Mouse (Mus musculus) thymus, adult 18-20 months (tissue): ENCODE data around the gene Fli1.
A peak's percentile ranks its signal among the peaks of the same experiment; 100 is the strongest.

Experiments
- DNase-seq, 2 experiments: peaks; one replicate each; pipeline ENCODE4 v3.0.0; 2022; ENCODE audit warnings: mixed read lengths in 2 of 2

The Fli1 gene

GRCm38 (mm10) chr9:32502256-32503010 is 40.2 kb downstream of the Fli1 start:
- DNase-seq: no peak

DNA sequence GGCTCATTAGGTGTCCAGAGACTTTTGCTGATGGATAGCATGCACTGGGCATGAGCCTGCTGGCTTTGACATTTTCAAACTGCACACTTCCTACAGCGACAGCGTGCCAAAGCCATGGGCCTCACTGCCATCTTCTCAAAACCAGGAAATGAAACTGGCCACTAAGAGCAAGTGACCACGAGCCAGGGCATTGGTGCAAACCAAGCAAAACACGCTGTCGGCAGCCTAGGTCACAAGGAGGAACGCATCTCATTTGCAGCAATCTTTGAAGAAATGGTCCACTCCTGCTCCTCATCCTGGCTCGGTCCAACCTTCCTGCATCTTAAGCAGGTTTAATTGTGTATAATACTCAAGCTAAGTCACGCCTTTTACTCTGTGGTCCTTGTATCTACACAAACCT is 41.8 kb downstream of the Fli1 start:
- DNase-seq: no peak

DNA sequence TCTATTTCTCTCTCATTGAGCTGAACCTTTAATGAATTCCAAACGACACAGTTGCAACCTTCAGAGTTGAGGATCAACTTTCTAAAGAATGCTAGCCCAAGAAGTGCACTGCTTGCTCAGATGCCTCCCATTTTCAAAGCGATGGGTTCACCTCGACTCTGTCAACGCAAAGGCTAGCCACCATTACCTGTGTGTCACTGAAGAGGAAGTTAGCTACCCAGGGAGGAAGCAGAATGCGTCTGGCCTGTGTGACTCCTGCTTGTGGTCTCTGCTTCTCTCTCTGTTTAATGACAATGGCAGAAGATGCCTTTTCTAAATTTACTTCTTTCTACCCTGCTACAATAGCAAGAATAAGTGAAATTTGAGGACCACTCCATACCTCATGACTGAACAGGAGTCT is 42.6 kb downstream of the Fli1 start:
- peak in 1 of 2 experiments; percentile 50 for DNase-seq

- peak in 1 of 2 experiments; percentile 62 for DNase-seq
Observed at GRCm38 (mm10) chr9:32499469-32499868, 43.2 kb downstream of the Fli1 start.

DNA sequence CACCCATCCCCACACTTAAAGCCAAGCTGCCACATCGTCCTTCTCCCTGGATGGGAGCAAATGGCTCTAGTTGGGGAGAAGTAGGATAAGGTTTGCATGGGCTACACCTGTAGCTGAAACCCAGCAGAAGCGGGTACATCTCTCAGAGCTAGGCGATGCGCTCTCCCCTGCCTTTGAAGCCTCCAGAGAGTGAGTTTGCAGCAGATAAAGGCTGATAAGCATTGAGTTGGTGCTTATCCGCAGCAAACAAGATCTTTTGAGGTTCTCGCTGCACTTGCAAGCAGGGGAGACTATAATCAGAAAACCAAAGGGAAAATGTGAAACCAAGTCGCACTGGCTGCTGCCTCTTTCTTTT is 47.0 kb downstream of the Fli1 start:
- DNase-seq: peak; percentile 58 to 75

DNA sequence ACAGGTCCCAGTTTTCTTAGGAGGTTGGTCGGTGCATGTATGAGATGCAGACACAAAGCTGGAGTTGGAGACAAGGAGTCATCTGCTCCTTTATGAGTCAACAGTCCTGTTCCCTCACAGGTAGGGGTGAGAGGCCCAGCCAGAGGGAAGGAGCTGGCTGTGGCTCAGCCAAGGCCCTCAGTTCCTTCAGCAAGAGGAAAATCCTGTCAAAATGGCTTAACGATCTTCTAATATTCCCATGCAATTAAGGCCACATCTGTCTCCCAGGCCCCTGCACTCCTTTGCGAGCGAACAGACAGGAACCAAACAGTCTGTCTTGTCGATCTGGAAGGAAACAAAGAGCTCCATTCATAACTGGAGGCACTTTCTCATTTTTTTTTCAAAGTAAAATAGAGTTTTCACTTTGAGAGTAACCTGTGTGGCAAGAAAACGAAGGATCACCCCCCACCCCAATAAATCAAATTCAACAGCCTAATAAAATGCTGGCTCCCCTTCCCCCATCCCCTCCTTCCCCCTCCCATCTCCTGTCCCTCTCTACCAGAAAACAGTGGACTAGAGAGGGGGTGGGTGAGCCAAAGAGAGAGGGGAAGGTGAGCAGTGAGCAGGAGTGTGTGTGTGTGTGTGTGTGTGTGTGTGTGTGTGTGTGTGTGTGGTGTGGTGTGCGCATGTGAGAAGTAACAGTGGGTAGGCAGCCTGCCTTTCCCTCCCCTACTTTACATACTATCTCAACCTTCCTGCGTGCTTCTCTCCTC is 47.6 kb downstream of the Fli1 start:
- no peak for DNase-seq

GRCm38 (mm10) chr9:32493588-32494423 is 48.9 kb downstream of the Fli1 start:
- no peak for DNase-seq

DNA sequence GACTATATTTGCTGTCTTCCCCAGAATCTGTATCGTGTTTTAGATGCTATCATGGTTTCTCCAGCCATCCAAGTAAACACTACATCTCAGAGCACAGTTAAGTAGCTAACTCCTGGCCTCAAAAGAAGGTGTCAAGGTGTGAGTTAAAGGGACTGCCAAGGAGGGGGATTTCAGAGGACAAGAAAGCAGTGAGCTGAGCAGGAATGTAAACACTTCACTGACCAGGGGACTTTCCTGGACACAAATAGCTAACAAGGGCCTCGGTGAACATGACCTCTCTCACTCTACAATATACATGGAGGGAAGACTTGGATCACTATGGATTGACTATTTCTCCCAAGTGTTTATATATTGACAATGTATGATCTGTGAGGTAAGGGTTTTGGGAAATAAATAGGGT is 49.9 kb downstream of the Fli1 start:
- DNase-seq: no peak

DNA sequence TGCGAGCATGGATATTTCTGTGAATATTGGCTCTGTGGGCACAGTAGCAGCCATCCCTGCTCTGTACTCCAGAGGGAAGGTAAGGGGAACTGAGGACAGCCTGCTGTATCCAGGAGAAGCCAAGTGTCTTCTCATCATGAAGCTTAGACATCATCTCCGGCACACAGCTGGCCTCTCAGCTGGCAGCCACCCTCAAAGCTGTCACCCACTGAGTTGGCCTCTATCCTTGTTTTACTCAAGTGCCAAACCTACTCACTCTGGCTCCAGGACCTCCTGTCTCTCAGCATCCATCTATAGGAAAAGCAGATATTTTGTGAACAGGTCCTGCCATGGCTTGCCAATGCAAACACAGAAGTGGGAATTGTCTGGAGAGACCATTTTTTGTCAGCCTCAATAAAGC is 51.2 kb downstream of the Fli1 start:
- no peak for DNase-seq

GRCm38 (mm10) chr9:32489794-32490358 is 52.8 kb downstream of the Fli1 start:
- DNase-seq: no peak

GRCm38 (mm10) chr9:32489315-32489714 is 53.3 kb downstream of the Fli1 start:
- DNase-seq: peak in 1 of 2 experiments; percentile 36

GRCm38 (mm10) chr9:32488627-32489026 is 54.0 kb downstream of the Fli1 start:
- DNase-seq: no peak

- no peak for DNase-seq
Observed at GRCm38 (mm10) chr9:32487823-32488222, 54.8 kb downstream of the Fli1 start.

GRCm38 (mm10) chr9:32487401-32487800 is 55.3 kb downstream of the Fli1 start:
- no peak for DNase-seq

DNA sequence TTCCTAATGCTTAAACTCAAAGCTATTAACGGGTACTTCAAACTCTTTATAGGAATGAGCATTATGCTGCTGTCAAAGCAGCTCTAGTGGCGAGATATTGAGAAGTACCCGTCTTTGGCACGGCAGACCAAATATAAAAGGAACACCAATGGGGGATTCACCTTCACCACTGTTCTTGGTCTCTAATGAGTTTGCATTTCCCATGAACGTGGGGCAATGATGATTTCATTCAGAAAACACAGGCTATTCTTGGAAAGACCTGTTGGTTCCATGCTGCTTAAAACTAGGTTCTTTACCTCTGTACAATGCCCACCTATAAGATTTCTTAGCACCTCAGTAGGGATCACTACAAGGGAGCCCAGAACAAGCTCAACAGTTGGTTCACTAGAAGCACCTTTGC is 62.2 kb downstream of the Fli1 start:
- no peak for DNase-seq

DNA sequence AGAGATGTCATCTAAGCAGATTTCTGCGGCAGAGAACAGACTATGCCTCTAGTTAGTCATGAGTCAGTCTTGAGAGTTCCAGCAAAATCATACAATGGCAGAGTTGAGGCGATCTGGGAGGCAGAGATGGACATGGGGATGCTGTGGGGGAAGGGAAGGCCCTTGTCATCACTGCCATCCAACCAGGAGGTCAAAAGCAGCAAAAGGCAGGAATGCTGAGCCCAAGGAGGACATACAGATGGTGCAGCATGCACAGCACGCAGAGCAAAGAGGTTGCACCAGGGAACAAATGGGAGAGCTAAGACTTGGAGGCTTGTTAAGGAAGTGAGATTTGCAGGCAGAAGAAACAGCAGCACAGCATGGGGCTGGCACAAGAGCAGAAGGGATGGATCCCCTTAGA is 63.9 kb downstream of the Fli1 start:
- DNase-seq: no peak

DNA sequence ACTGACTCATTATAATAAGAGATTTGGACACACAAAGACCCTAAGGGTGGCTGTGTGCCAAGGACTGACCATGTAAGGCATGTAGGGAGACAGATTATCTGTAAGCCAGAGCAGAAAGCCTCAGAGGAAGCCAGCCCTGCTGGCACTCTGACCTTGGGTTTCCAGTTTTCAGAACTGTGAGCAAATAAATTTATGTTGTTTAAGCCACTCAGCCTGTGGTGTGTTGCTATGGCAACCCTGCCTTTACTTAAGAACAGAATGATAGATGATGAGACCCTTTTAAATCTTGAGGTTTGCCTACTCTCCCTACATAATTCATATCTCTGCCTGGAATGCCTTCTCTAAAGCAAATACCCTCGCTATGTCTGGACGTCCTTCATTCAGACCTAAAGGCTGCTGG is 64.6 kb downstream of the Fli1 start:
- DNase-seq: no peak

DNA sequence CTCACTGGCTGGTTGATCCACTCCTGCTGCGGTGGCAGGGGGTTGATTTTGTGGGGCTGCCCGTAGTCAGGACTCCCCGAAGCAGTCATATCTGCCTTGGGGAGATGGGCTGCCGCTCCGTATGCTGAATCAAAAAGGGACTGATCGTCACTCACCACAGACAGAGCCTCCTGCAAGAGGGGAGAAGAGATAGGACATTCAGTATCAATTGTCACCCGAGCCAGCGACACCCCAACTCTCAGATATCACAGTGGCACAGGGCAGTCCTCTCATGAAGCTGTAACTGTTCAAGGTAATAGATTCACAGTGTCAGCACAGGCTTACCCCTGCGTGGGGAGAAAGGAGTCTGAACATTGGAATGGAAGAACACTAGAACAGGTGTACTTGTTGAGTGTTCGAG is 66.1 kb downstream of the Fli1 start:
- DNase-seq: no peak

- DNase-seq: no peak
Observed at GRCm38 (mm10) chr9:32474621-32475390, 67.9 kb downstream of the Fli1 start.

GRCm38 (mm10) chr9:32472346-32472745 is 70.3 kb downstream of the Fli1 start:
- no peak for DNase-seq

DNA sequence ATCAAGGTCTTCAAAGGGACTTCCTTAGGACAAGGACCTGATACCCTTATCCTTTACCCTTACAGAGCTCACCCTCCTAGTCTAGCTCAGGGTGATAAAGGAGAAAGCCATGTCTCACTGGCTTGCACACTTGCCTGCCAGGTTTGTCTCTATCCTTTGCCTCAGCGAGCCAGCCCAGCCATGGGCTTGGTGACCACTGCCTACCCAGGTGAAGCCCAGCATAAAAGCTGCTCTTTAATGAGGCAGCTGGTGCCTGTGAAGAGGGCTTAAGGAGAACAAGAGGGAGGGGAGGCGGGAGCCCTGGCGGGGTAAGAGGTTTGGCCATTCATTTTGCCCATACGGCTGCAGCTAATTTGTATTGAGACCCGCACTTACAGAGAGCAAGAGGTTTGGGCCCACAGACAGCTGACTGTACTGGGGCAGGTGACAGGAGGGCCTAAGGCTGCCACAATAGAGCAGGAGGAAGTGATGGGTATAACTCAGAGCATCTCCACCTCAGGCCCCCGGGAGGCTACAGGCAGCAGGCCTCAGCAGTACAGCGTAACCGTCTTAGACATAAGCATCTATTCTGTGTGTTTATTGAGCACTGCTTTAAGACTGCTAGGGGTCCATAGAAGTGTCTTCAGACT is 73.4 kb downstream of the Fli1 start:
- no peak for DNase-seq

- no peak for DNase-seq
Observed at GRCm38 (mm10) chr9:32468313-32468712, 74.3 kb downstream of the Fli1 start.
